Mouse (Mus musculus): Measurements from ENCODE around the gene Slc5a1. TPM values are rescaled to one million over a fixed set of nuclear protein-coding genes. Genes with fewer than 3 reads are reported as not detected.
A peak's percentile ranks its signal among the peaks of the same experiment; 100 is the strongest.

Slc5a1 gene
- polyA plus RNA-seq, 1 experiment from 2014 or later = not detected

GRCm38 (mm10) chr5:33200071-33200470, 96.1 kb downstream of the Slc5a1 start:
- no peak overlapping the region for H3K4me3 ChIP-seq (ENCODE audit: low read depth, low read length)
- H3K27ac ChIP-seq (replicated peaks; ENCODE audit: low read depth, low read length) = no peak overlapping the region
- no peaks in the 10 kb centered on the region for H3K27me3 ChIP-seq (ENCODE audit: control insufficient read depth, insufficient read depth, low read length)
- H3K9ac ChIP-seq (replicated peaks; ENCODE audit: low read length) = no peak overlapping the region
- H3K4me2 ChIP-seq (ENCODE audit: low read depth, low read length) = no peak overlapping the region
- 63% methylated on average over 1 of the region's 1 CpGs for WGBS
- H3K4me1 ChIP-seq (ENCODE audit: control insufficient read depth, insufficient read depth, low read length) = no peaks in the 10 kb centered on the region
- H3K36me3 ChIP-seq (replicated peaks; ENCODE audit: control insufficient read depth, insufficient read depth, low read depth, low read length) = no peaks in the 10 kb centered on the region
- H3K9me3 ChIP-seq (replicated peaks; ENCODE audit: control insufficient read depth, low read length) = no peaks in the 10 kb centered on the region
- ATAC-seq (replicated peaks; ENCODE audit: insufficient number of reproducible peaks, low FRiP score, low TSS enrichment, low read depth) (no peak), DNase-seq (ENCODE audit: low spot score) (no peak)

DNA sequence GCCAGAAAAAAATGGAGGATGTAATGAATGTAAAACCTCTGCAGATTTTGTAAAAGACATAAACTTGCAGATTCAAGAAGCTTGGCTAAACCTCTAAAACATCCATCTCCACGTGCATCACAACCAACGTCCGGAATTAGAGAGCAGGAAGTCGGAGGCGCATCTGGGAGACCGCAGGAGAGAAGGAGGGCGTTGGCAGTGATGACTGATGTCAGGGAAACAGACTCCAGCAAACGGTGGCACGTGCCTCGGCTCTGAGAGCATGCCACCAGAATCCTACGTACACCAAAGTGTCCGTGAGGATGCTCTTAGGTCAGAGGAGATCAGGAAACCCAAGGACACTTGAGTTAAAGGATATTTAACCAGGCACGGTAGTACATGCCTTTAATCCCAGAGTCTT, 97.7 kb downstream of the Slc5a1 start:
- DNase-seq (ENCODE audit: low spot score) (no peak), ATAC-seq (replicated peaks; ENCODE audit: insufficient number of reproducible peaks, low FRiP score, low TSS enrichment, low read depth) (no peak)
- Histone ChIP-seq H3K4me1 (ENCODE audit: control insufficient read depth, insufficient read depth, low read length) (no peaks in the 10 kb centered on the region), H3K4me2 (ENCODE audit: low read depth, low read length) (no peak overlapping the region), H3K9ac (replicated peaks; ENCODE audit: low read length) (no peak overlapping the region), H3K36me3 (replicated peaks; ENCODE audit: control insufficient read depth, insufficient read depth, low read depth, low read length) (no peaks in the 10 kb centered on the region), H3K4me3 (ENCODE audit: low read depth, low read length) (no peak overlapping the region), H3K9me3 (replicated peaks; ENCODE audit: control insufficient read depth, low read length) (no peaks in the 10 kb centered on the region), H3K27me3 (ENCODE audit: control insufficient read depth, insufficient read depth, low read length) (no peaks in the 10 kb centered on the region), H3K27ac (replicated peaks; ENCODE audit: low read depth, low read length) (no peak overlapping the region)
- 80% methylated on average over 13 of the region's 13 CpGs for WGBS

- Histone ChIP-seq H3K9ac (replicated peaks; ENCODE audit: low read length) (no peak overlapping the region), H3K27ac (replicated peaks; ENCODE audit: low read depth, low read length) (no peak overlapping the region), H3K4me1 (ENCODE audit: control insufficient read depth, insufficient read depth, low read length) (no peaks in the 10 kb centered on the region), H3K4me2 (ENCODE audit: low read depth, low read length) (no peak overlapping the region), H3K36me3 (replicated peaks; ENCODE audit: control insufficient read depth, insufficient read depth, low read depth, low read length) (no peaks in the 10 kb centered on the region), H3K4me3 (ENCODE audit: low read depth, low read length) (no peak overlapping the region), H3K27me3 (ENCODE audit: control insufficient read depth, insufficient read depth, low read length) (no peaks in the 10 kb centered on the region), H3K9me3 (replicated peaks; ENCODE audit: control insufficient read depth, low read length) (no peaks in the 10 kb centered on the region)
- ATAC-seq (replicated peaks; ENCODE audit: insufficient number of reproducible peaks, low FRiP score, low TSS enrichment, low read depth) (no peak), DNase-seq (ENCODE audit: low spot score) (no peak)
- WGBS = 86% methylated on average over 13 of the region's 13 CpGs
Observed at GRCm38 (mm10) chr5:33202516-33203170, 98.6 kb downstream of the Slc5a1 start.

- no peak for DNase-seq (ENCODE audit: low spot score)
- Histone ChIP-seq H3K27ac (replicated peaks; ENCODE audit: low read depth, low read length) (no peak overlapping the region), H3K4me3 (ENCODE audit: low read depth, low read length) (no peak overlapping the region), H3K36me3 (replicated peaks; ENCODE audit: control insufficient read depth, insufficient read depth, low read depth, low read length) (no peaks in the 10 kb centered on the region), H3K9ac (replicated peaks; ENCODE audit: low read length) (no peak overlapping the region), H3K9me3 (replicated peaks; ENCODE audit: control insufficient read depth, low read length) (no peaks in the 10 kb centered on the region), H3K4me2 (ENCODE audit: low read depth, low read length) (no peak overlapping the region), H3K4me1 (ENCODE audit: control insufficient read depth, insufficient read depth, low read length) (no peaks in the 10 kb centered on the region), H3K27me3 (ENCODE audit: control insufficient read depth, insufficient read depth, low read length) (no peaks in the 10 kb centered on the region)
- no peak for ATAC-seq (replicated peaks; ENCODE audit: insufficient number of reproducible peaks, low FRiP score, low TSS enrichment, low read depth)
- 83% methylated on average over 6 of the region's 6 CpGs for WGBS
Observed at GRCm38 (mm10) chr5:33203171-33203565, 99.1 kb downstream of the Slc5a1 start.

GRCm38 (mm10) chr5:33203691-33204242, 99.7 kb downstream of the Slc5a1 start:
- 17% methylated on average over 9 of the region's 9 CpGs for WGBS
- H3K36me3 ChIP-seq (replicated peaks; ENCODE audit: control insufficient read depth, insufficient read depth, low read depth, low read length) = no peaks in the 10 kb centered on the region
- H3K27ac ChIP-seq (replicated peaks; ENCODE audit: low read depth, low read length) = no peak overlapping the region
- ATAC-seq (replicated peaks; ENCODE audit: insufficient number of reproducible peaks, low FRiP score, low TSS enrichment, low read depth) (no peak; the same call in 1 of the 2 replicates), DNase-seq (ENCODE audit: low spot score) (peak; percentile 94)
- no peaks in the 10 kb centered on the region for H3K9me3 ChIP-seq (replicated peaks; ENCODE audit: control insufficient read depth, low read length)
- no peaks in the 10 kb centered on the region for H3K4me1 ChIP-seq (ENCODE audit: control insufficient read depth, insufficient read depth, low read length)
- no peak overlapping the region for H3K9ac ChIP-seq (replicated peaks; ENCODE audit: low read length)
- no peaks in the 10 kb centered on the region for H3K27me3 ChIP-seq (ENCODE audit: control insufficient read depth, insufficient read depth, low read length)
- no peak overlapping the region for H3K4me3 ChIP-seq (ENCODE audit: low read depth, low read length)
- H3K4me2 ChIP-seq (ENCODE audit: low read depth, low read length) = no peak overlapping the region

GRCm38 (mm10) chr5:33204284-33204683, 100.3 kb downstream of the Slc5a1 start:
- H3K36me3 ChIP-seq (replicated peaks; ENCODE audit: control insufficient read depth, insufficient read depth, low read depth, low read length) = no peaks in the 10 kb centered on the region
- no peak for DNase-seq (ENCODE audit: low spot score)
- no peak overlapping the region for H3K27ac ChIP-seq (replicated peaks; ENCODE audit: low read depth, low read length)
- H3K4me1 ChIP-seq (ENCODE audit: control insufficient read depth, insufficient read depth, low read length) = no peaks in the 10 kb centered on the region
- H3K27me3 ChIP-seq (ENCODE audit: control insufficient read depth, insufficient read depth, low read length) = no peaks in the 10 kb centered on the region
- ATAC-seq (replicated peaks; ENCODE audit: insufficient number of reproducible peaks, low FRiP score, low TSS enrichment, low read depth) = no peak
- 79% methylated on average over 7 of the region's 7 CpGs for WGBS
- H3K9ac ChIP-seq (replicated peaks; ENCODE audit: low read length) = no peak overlapping the region
- H3K4me3 ChIP-seq (ENCODE audit: low read depth, low read length) = no peak overlapping the region
- H3K9me3 ChIP-seq (replicated peaks; ENCODE audit: control insufficient read depth, low read length) = no peaks in the 10 kb centered on the region
- no peak overlapping the region for H3K4me2 ChIP-seq (ENCODE audit: low read depth, low read length)

DNA sequence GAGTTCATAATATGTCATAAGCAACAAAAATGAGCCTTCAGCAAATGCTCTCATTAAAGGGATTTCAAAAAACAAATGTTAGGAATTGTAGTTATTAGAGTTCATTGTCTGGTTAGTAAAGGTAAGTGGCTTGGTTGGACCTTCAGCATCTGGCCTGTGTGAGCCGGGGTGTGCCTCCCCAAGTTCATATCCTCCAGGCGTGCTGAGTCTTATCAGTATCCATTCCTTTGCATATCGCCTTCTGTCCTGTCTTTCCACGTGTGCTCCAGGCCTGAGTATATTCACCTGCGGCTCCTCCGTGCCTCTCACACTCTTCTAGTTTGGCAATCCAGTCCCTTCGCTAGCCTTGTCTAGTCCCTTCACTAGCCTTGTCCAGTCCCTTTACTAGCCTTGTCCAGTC, 102.3 kb downstream of the Slc5a1 start:
- Histone ChIP-seq H3K9ac (replicated peaks; ENCODE audit: low read length) (no peak overlapping the region), H3K4me2 (ENCODE audit: low read depth, low read length) (no peak overlapping the region), H3K9me3 (replicated peaks; ENCODE audit: control insufficient read depth, low read length) (no peaks in the 10 kb centered on the region), H3K27me3 (ENCODE audit: control insufficient read depth, insufficient read depth, low read length) (no peaks in the 10 kb centered on the region), H3K36me3 (replicated peaks; ENCODE audit: control insufficient read depth, insufficient read depth, low read depth, low read length) (no peaks in the 10 kb centered on the region), H3K27ac (replicated peaks; ENCODE audit: low read depth, low read length) (no peak overlapping the region), H3K4me3 (ENCODE audit: low read depth, low read length) (no peak overlapping the region), H3K4me1 (ENCODE audit: control insufficient read depth, insufficient read depth, low read length) (no peaks in the 10 kb centered on the region)
- WGBS = 81% methylated on average over 7 of the region's 7 CpGs
- ATAC-seq (replicated peaks; ENCODE audit: insufficient number of reproducible peaks, low FRiP score, low TSS enrichment, low read depth) (no peak), DNase-seq (ENCODE audit: low spot score) (no peak)

GRCm38 (mm10) chr5:33207136-33207535, 103.1 kb downstream of the Slc5a1 start:
- ATAC-seq (replicated peaks; ENCODE audit: insufficient number of reproducible peaks, low FRiP score, low TSS enrichment, low read depth) (no peak), DNase-seq (ENCODE audit: low spot score) (no peak)
- Histone ChIP-seq H3K36me3 (replicated peaks; ENCODE audit: control insufficient read depth, insufficient read depth, low read depth, low read length) (no peaks in the 10 kb centered on the region), H3K4me3 (ENCODE audit: low read depth, low read length) (no peak overlapping the region), H3K9me3 (replicated peaks; ENCODE audit: control insufficient read depth, low read length) (no peaks in the 10 kb centered on the region), H3K4me1 (ENCODE audit: control insufficient read depth, insufficient read depth, low read length) (no peaks in the 10 kb centered on the region), H3K27me3 (ENCODE audit: control insufficient read depth, insufficient read depth, low read length) (no peaks in the 10 kb centered on the region), H3K27ac (replicated peaks; ENCODE audit: low read depth, low read length) (no peak overlapping the region), H3K9ac (replicated peaks; ENCODE audit: low read length) (no peak overlapping the region), H3K4me2 (ENCODE audit: low read depth, low read length) (no peak overlapping the region)
- WGBS = 62% methylated on average over 9 of the region's 9 CpGs

Data from embryonic facial prominence, embryonic 11.5 days (tissue).